Mouse (Mus musculus) gastrocnemius, adult 2 months (tissue): ENCODE measurements around the gene Srgap1. TPM values are rescaled to one million over a fixed set of nuclear protein-coding genes. Genes with fewer than 3 reads are reported as not detected.

Experiments used
- DNase-seq: peaks from one replicate; pipeline ENCODE4 v3.0.0; 2022
- H3K27ac ChIP-seq: fragments of 200-600 bp; 2 replicates; pipeline ENCODE4 v1.8.1; 2022; ENCODE audit warnings: mild to moderate bottlenecking
- H3K4me3 ChIP-seq: fragments of 200-600 bp; 2 replicates; pipeline ENCODE4 v1.8.1; 2022; ENCODE audit warnings: mild to moderate bottlenecking, moderate library complexity
- CTCF ChIP-seq: fragments of 200-600 bp; IDR thresholded peaks from 2 replicates; pipeline ENCODE4 v1.8.1; 2022; ENCODE audit warnings: antibody characterized with exemption, mild to moderate bottlenecking, moderate library complexity
- intact Hi-C: fragments of 180-260 bp; cut with DNase I; formaldehyde crosslinking; loops from one replicate; pipeline ENCODE4 v1.15.1; 2025
- total RNA-seq, 2 experiments: library from RNA; stranded (reverse); gene quantifications; 2 replicates each; pipeline ENCODE4 v1.2.3; 2021

Srgap1 gene
- total RNA-seq, 2 experiments from 2014 or later, result 0.38 to 0.89 TPM

DNA sequence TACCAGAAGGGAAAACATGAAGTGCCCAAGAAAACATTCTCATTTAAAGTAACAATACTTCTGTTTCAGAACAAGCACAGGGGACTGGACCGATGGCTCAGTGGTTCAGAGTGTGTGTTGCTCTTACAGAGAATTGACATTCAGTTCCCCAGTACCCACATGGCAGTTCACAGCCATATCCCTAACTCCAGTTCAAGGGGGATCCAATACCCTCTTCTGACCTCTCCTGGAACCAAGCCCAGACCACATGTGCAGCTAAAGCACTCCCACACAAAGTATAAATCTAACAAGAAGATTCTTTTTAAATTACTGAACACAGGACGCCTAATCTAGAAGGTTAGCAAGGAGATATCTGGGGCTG lies 38.8 kb downstream of the Srgap1 start:
- TF ChIP-seq CTCF, result no peak
- H3K27ac ChIP-seq, result no peak overlapping the region
- H3K4me3 ChIP-seq, result peak overlapping the region; percentile 47
- intact Hi-C loops, result no loop called here
- DNase-seq, result no peak

DNA sequence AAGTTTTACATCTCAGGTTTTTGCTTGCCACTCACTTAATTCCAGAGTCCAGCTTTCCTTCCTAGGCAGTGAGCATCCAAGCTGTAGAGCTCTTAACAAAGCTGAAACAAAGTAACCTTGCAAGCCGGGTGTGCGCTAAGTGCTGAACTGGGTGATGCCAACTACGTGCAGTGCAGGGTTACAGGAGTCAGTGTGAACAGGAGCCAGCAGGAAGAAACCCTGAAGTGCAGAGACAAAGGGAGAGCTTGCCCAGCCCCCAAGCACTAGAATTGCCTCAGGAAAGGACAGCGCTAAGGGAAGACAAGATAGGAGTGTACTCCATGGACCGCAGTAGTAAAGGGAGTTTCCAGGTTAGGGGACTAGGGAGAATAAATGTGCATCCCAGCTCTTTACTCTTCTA lies 40.5 kb downstream of the Srgap1 start:
- no peak overlapping the region for H3K27ac ChIP-seq
- H3K4me3 ChIP-seq, result no peak overlapping the region
- DNase-seq, result no peak

DNA sequence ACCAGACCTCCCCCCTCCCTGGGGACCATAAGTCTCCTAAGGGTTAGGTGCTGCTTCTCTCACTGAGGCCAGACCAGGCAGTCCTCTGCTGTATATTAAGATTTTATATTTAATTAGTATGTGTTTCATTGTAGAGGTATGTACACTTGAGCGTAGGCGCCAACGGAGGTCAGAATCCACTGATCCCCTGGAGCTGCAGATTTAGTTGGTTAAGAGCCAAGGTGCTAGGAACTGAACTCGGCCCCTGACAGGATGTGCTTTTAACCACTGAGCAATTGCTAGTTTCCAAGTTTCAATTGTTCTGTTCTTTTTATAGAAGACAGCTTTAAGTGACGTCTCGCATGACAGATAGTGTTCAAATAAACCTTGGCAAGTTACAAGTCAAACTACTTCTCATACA lies 41.0 kb downstream of the Srgap1 start:
- intact Hi-C loops, result no loop called here
- Histone ChIP-seq H3K4me3 (no peak overlapping the region), H3K27ac (no peak overlapping the region)
- no peak for TF ChIP-seq CTCF
- no peak for DNase-seq

More for the DNA sequence above, 40.5 kb downstream of the Srgap1 start:
- TF ChIP-seq CTCF, result no peak
- intact Hi-C loops, result no loop called here

DNA sequence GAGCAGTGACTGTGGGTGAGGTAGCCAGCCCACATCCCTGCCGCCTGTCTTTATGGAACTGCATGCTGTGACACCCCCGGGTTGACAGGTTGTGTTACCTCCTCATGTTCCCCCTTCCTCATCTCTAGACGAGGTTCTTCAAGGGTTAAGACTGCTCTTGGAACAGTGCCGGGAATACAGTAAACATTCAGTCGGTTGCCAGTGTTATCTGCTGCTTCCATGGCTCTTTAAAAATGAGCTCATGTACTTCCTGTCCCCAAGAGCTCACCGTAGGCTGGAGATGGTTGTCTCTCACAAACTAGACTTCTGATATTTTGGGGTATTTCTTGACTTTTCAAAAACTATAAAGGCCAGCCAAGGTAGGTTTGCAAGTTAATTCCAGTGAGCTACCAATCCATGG lies 41.6 kb downstream of the Srgap1 start:
- no peak for TF ChIP-seq CTCF
- DNase-seq, result no peak
- no peak overlapping the region for H3K4me3 ChIP-seq
- no peak overlapping the region for H3K27ac ChIP-seq
- intact Hi-C loops, result no loop called here

DNA sequence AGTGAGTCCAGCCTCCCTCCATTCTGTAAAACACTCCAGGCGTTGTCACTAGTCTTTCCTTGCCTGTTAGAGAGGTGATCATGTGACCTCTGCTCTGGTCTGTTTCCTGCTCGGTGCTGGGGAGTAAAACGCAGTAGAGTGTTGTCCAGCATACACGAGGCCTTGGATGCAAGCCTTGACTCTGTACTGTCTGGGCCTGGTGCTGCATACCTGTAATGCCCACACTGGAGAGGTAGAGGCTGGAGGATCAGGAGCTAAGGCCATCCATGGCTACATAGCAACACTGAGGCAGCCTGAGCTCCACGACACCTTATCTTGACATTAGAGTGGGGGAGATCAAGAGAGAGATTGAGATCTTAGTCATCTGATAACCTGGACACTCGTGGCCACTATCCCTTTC lies 44.2 kb downstream of the Srgap1 start:
- intact Hi-C loops, result no loop called here
- no peak for DNase-seq
- H3K4me3 ChIP-seq, result no peak overlapping the region
- TF ChIP-seq CTCF, result no peak
- no peak overlapping the region for H3K27ac ChIP-seq

DNA sequence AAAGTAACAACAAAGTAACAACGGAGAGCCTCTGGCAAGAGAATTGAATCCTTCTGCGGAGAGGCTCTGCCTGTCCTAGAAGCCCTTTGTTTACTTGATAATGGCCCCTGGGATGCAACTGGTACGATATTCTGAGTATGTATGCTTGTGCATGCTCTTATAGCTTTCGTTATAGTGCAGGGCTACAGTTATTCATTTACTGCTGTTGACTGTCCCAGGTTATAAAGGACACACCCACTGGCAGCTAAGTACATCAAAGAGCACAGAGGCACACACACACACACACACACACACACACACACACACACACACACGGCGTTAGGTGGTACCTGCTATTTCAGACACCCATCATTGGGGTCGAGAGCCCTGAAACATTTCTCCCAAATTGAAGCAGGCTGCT lies 48.3 kb downstream of the Srgap1 start:
- no peak overlapping the region for H3K27ac ChIP-seq
- intact Hi-C loops, result no loop called here
- no peak overlapping the region for H3K4me3 ChIP-seq
- TF ChIP-seq CTCF, result no peak
- no peak for DNase-seq

DNA sequence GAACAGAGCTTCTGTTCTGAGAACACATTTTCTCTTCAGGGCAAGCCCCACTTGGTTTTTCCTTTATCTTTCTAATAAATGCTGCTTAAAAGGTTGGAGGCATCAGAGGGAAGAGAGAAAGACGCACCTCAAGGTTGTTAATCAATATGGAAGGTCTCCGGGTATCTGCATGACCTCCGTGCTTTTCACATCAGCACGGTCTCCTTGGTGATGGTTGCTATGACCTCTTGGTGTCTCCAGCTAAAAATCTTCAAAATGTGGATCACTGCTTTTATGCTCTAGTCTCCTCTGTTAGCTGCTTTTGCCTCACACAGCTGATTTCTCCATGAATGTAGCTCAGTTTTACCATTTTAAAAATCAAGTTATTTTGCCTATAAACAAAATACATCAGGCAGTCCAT lies 50.6 kb downstream of the Srgap1 start:
- intact Hi-C loops, result no loop called here

DNA sequence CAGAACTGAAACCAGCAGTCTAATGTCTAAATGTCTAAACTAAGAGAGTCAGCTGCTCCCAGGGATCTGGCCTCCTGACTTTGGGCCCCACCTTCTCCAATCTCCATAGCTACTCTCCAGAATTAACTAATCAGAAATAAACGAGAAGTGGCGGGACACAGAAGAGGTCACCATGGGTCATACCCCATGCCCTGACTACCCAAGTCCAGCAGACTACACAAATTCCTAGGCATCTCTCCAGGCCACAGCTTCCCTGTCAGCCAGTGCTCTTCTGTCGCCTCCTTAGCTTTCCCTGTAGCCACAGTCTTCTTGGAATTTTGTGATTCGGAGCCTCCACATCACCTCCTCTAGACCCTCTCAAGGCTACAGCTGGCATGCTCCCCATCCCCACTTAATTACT lies 51.7 kb downstream of the Srgap1 start:
- Histone ChIP-seq H3K4me3 (no peak overlapping the region), H3K27ac (no peak overlapping the region)
- DNase-seq, result no peak
- no peak for TF ChIP-seq CTCF
- intact Hi-C loops, result no loop called here

More for the DNA sequence above, 50.6 kb downstream of the Srgap1 start:
- TF ChIP-seq CTCF, result no peak
- H3K4me3 ChIP-seq, result no peak overlapping the region
- DNase-seq, result no peak
- H3K27ac ChIP-seq, result no peak overlapping the region

DNA sequence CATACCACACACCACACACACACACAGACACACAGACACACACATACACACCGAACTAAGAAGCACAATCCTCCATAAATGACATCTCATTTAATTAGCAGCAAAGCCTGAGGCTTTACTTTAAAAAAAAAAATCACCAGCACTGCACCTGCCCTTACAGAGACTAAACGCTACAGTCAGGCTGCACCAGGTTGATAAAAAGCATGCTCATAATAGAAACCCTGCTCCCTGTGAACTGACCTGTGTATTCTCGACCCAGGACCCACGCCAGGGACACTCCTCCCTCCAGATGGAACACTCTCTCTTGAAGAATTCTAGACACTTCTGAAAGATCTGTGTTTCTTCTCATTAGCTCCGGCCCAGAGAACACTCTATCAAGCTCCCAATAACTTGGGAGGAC lies 52.5 kb downstream of the Srgap1 start:
- TF ChIP-seq CTCF, result no peak
- no peak overlapping the region for H3K27ac ChIP-seq
- H3K4me3 ChIP-seq, result no peak overlapping the region
- DNase-seq, result no peak
- intact Hi-C loops, result no loop called here

DNA sequence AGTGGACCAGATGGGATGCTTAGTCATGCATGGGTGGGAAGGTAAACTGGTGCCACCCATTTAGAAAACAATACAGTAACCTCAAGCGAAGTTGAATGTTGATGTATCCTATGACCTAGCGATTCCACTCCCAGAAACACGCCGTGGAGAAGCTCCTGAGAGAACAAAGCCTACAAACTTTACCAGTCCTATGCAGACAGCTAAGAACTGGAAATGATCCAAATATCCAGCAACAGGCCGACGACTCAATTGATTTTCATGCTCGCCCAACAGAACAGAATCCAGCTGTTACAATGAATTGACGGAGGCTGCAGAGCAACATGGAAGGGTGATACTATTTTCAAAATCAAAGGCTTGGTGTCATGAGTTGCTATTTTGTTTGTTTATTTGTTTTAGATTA lies 54.5 kb downstream of the Srgap1 start:
- no peak overlapping the region for H3K27ac ChIP-seq
- intact Hi-C loops, result no loop called here
- H3K4me3 ChIP-seq, result no peak overlapping the region
- DNase-seq, result no peak
- TF ChIP-seq CTCF, result no peak

DNA sequence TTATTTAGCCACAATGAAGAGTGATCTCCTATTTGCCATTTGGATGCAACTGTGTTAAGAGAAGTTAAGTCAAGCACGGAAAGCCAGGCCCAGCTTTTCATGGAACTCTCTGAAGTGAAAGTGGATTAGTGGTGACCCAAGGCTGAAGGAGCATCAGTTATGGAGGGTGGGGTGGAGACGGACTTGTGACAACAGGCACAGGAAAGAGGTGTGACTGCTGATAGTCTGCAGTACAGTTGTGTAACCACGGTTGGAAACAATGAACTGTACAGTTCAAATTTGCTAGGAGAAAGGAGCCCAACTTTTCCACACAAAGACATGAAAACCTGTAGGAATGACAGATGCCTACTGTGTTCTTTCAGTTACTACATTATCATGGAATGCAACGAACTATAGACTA lies 60.1 kb downstream of the Srgap1 start:
- intact Hi-C loops, result no loop called here
- Histone ChIP-seq H3K4me3 (no peak overlapping the region), H3K27ac (no peak overlapping the region)
- DNase-seq, result no peak
- no peak for TF ChIP-seq CTCF

DNA sequence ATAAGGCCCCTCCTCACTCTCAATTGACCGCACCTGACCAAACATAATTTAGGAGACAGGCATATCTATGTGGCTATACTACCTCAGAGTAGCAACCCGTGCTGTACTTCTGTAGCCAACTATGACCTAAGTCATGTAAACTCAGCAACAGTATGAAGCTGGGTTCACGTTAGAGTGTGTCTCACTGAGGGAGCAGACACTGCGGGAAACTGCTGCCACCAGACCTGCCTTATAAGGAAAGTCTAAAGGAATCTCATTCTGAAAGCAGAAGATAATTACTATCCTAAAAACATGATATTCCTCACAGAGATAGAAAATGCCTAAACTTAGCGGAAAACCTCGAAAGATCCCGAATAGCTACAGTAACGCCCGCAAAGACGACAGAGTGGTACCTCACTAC lies 62.2 kb downstream of the Srgap1 start:
- Histone ChIP-seq H3K27ac (no peak overlapping the region), H3K4me3 (no peak overlapping the region)
- DNase-seq, result no peak
- TF ChIP-seq CTCF, result no peak
- intact Hi-C loops, result no loop called here

DNA sequence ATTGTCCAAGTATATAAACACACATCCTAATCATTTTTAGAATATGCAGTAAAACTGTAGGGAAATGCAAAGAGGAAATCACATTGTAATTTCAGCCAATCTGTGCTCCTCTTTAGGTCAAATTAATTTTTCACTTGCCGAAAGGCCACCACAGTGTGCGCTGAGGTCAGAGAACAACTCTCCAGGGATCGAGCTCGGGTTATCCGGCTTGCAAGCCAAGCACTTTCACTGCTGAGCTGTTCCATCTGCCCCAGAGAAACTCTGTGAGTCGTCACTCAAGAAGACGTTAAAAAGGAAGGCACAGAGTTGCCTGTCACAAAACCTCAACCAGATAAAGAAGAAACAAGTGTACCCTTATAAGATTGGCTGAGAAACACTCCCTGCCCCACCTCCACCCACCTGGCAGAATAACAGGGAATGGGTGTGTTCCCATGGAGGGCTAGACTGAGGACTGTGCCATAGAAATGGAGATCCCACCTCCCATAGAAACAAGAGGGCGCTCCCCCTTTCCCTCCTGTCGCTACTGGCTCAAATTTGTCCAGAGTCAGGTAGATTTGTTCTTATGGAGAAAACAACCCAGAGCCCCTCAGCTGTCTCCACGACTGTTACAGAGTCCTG lies 63.0 kb downstream of the Srgap1 start:
- no peak for TF ChIP-seq CTCF
- Histone ChIP-seq H3K27ac (no peak overlapping the region), H3K4me3 (no peak overlapping the region)
- peak; percentile 42 for DNase-seq
- intact Hi-C loops, result no loop called here

DNA sequence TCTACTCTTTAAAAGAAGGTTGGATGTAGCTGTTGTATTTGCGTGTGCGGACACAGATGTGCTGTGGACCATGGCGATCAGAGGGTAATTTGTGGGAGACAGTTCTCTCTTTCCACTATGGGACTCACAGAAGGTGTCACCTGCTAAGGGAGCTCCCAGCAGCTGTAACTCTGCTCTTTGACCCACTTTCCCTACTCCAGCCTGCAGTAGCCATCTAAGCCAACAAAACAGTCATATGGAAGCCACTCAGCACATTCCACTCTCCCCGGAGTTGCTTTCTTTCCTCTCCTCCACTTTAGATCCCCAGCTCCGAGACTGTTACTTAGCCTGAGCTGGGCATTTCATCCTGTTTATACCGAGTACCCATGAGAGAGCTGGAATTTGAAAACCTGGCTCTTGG lies 71.8 kb downstream of the Srgap1 start:
- no peak for DNase-seq
- TF ChIP-seq CTCF, result no peak
- intact Hi-C loops, result loop anchor here (10.0 kb wide), 1 partner anchor 49 kb away; no protein-coding TSS in a partner anchor
- Histone ChIP-seq H3K27ac (no peak overlapping the region), H3K4me3 (peak overlapping the region; percentile 19; the same call in 1 of the 2 replicates)
